Mouse (Mus musculus): ENCODE results near the gene Fastkd1. TPM values are rescaled to one million over a fixed set of nuclear protein-coding genes. Genes with fewer than 3 reads are reported as not detected.

The Fastkd1 gene
- total and polyA plus RNA-seq, 2 experiments from 2014 or later: 18.9 to 22.5 TPM

- ATAC-seq (ENCODE audit: insufficient read depth, low read depth): peak; percentile 59; the same call in 1 of the 2 replicates
- H3K9ac ChIP-seq (replicated peaks; ENCODE audit: low read depth, low read length): peak within 1 kb of the TSS; percentile 72
Observed at GRCm38 (mm10) chr2:69669853-69670252, 43.5 kb downstream of the Fastkd1 start, which contains the start of gene Klhl41. Gene Klhl41, plus strand, starts transcription at chr2:69670120.

DNA sequence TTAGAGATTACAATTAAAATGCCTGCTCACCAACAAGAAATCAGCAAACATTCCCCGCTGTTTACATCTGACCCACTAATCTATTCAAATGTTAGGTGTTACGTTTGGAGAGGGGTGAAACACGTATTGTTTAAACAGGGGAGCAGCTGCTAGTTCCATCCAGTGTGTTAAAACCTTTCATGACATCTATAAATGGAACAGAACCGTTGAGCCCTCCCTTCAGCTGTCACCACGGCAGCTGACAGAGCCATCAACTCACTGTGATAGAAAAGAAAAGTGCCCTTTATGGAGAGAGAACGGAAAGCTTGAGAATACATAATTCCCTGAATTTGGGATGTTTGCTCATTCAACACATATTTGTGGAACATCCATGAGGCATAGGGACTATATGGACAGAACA is 44.9 kb downstream of the Fastkd1 start:
- DNase-seq (ENCODE audit: low spot score): peak; percentile 71
- no peaks in the 10 kb centered on the region for H3K27me3 ChIP-seq (ENCODE audit: control insufficient read depth, insufficient read depth, low read length)
- no peak for TF ChIP-seq CTCF (IDR thresholded peaks at IDR 0.05; ENCODE audit: low read depth)
- TF ChIP-seq EP300 (IDR thresholded peaks at IDR 0.05; ENCODE audit: low read depth): no peak

More at GRCm38 (mm10) chr2:69669853-69670252, 43.5 kb downstream of the Fastkd1 start, which contains the start of gene Klhl41:
- no peaks in the 10 kb centered on the region for H3K9me3 ChIP-seq (replicated peaks; ENCODE audit: control insufficient read depth, low read length)
- peak; percentile 58 for DNase-seq (ENCODE audit: low spot score)
- peak within 1 kb of the TSS; percentile 67 for H3K4me2 ChIP-seq (ENCODE audit: low read depth, low read length)
- peak within 1 kb of the TSS; percentile 86 for H3K27ac ChIP-seq (ENCODE audit: low read depth)
- WGBS: 39% methylated on average over 9 of the region's 9 CpGs
- no peak for TF ChIP-seq CTCF (IDR thresholded peaks at IDR 0.05; ENCODE audit: low read depth)
- TF ChIP-seq EP300 (IDR thresholded peaks at IDR 0.05; ENCODE audit: low read depth): no peak
- H3K4me1 ChIP-seq (ENCODE audit: control insufficient read depth, insufficient read depth): peaks cover 9% of the 10 kb centered on the region; the same call in 1 of the 2 replicates
- H3K27me3 ChIP-seq (ENCODE audit: control insufficient read depth, insufficient read depth, low read length): no peaks in the 10 kb centered on the region
- H3K4me3 ChIP-seq (ENCODE audit: low read depth, low read length): peak within 1 kb of the TSS; percentile 53
- no peaks in the 10 kb centered on the region for H3K36me3 ChIP-seq (replicated peaks; ENCODE audit: control insufficient read depth, insufficient read depth, low read length)

GRCm38 (mm10) chr2:69667656-69668055 is 45.7 kb downstream of the Fastkd1 start:
- Histone ChIP-seq H3K36me3 (replicated peaks; ENCODE audit: control insufficient read depth, insufficient read depth, low read length) (0 out of 2 replicates have a peak, but pooled peaks cover 14% of the 10 kb centered on the region), H3K4me1 (ENCODE audit: control insufficient read depth, insufficient read depth) (peaks cover 9% of the 10 kb centered on the region; the same call in 1 of the 2 replicates), H3K4me3 (ENCODE audit: low read depth, low read length) (no peak overlapping the region), H3K9ac (replicated peaks; ENCODE audit: low read depth, low read length) (no peak overlapping the region), H3K27me3 (ENCODE audit: control insufficient read depth, insufficient read depth, low read length) (no peaks in the 10 kb centered on the region), H3K4me2 (ENCODE audit: low read depth, low read length) (no peak overlapping the region), H3K9me3 (replicated peaks; ENCODE audit: control insufficient read depth, low read length) (no peaks in the 10 kb centered on the region), H3K27ac (ENCODE audit: low read depth) (peak overlapping the region; percentile 81; the same call in 1 of the 2 replicates)
- ATAC-seq (ENCODE audit: insufficient read depth, low read depth) (no peak), DNase-seq (ENCODE audit: low spot score) (no peak)
- TF ChIP-seq EP300 (IDR thresholded peaks at IDR 0.05; ENCODE audit: low read depth): no peak
- no peak for TF ChIP-seq CTCF (IDR thresholded peaks at IDR 0.05; ENCODE audit: low read depth)
- WGBS: 93% methylated on average over 4 of the region's 4 CpGs

More for the DNA sequence above, 44.9 kb downstream of the Fastkd1 start:
- H3K9me3 ChIP-seq (replicated peaks; ENCODE audit: control insufficient read depth, low read length): no peaks in the 10 kb centered on the region
- H3K27ac ChIP-seq (ENCODE audit: low read depth): peak overlapping the region; percentile 81
- no peak overlapping the region for H3K4me3 ChIP-seq (ENCODE audit: low read depth, low read length)
- H3K9ac ChIP-seq (replicated peaks; ENCODE audit: low read depth, low read length): peak overlapping the region; percentile 36; the same call in 1 of the 2 replicates
- 42% methylated on average over 6 of the region's 6 CpGs for WGBS
- H3K4me1 ChIP-seq (ENCODE audit: control insufficient read depth, insufficient read depth): peaks cover 9% of the 10 kb centered on the region; the same call in 1 of the 2 replicates
- ATAC-seq (ENCODE audit: insufficient read depth, low read depth): peak; percentile 50
- peak overlapping the region; percentile 55 for H3K4me2 ChIP-seq (ENCODE audit: low read depth, low read length)
- 0 out of 2 replicates have a peak, but pooled peaks cover 7% of the 10 kb centered on the region for H3K36me3 ChIP-seq (replicated peaks; ENCODE audit: control insufficient read depth, insufficient read depth, low read length)

DNA sequence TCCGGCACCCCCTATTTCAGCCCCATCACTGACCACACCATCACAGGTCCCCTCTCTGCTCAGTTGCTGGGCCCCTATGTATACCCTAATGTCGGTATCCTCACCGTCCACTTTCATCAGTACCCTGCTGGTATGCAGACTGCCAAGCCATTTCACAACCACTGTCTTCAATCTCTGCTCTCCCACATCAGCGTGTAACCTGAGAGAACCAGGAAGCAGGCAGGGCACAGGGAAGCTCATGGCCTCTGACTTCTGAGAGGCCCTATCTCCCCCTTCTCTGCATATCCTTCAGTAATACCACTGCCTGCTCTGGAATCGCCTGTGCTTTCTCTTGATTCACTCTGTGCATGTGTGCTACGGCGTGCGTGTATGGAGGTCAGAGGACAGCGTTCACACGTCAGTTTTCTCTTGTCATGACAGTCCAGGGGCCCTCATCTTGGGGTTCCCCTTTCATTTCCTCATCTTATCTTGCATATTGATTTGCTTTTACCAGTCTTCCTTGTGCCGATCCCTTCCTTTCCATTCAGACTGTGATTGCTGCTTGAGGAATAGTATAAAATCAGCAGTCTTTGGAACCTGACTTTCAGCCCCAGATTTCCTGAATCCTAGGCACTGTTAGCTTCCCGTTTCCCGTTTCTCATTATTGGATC is 49.4 kb downstream of the Fastkd1 start:
- Histone ChIP-seq H3K27me3 (ENCODE audit: control insufficient read depth, insufficient read depth, low read length) (no peaks in the 10 kb centered on the region), H3K4me3 (ENCODE audit: low read depth, low read length) (no peak overlapping the region), H3K9me3 (replicated peaks; ENCODE audit: control insufficient read depth, low read length) (no peaks in the 10 kb centered on the region), H3K36me3 (replicated peaks; ENCODE audit: control insufficient read depth, insufficient read depth, low read length) (0 out of 2 replicates have a peak, but pooled peaks cover 27% of the 10 kb centered on the region), H3K4me1 (ENCODE audit: control insufficient read depth, insufficient read depth) (peaks cover 8% of the 10 kb centered on the region; the same call in 1 of the 2 replicates), H3K27ac (ENCODE audit: low read depth) (no peak overlapping the region), H3K4me2 (ENCODE audit: low read depth, low read length) (no peak overlapping the region), H3K9ac (replicated peaks; ENCODE audit: low read depth, low read length) (no peak overlapping the region)
- WGBS: 62% methylated on average over 13 of the region's 13 CpGs
- DNase-seq (ENCODE audit: low spot score) (no peak), ATAC-seq (ENCODE audit: insufficient read depth, low read depth) (no peak)
- TF ChIP-seq EP300 (IDR thresholded peaks at IDR 0.05; ENCODE audit: low read depth) (no peak), CTCF (IDR thresholded peaks at IDR 0.05; ENCODE audit: low read depth) (no peak)

DNA sequence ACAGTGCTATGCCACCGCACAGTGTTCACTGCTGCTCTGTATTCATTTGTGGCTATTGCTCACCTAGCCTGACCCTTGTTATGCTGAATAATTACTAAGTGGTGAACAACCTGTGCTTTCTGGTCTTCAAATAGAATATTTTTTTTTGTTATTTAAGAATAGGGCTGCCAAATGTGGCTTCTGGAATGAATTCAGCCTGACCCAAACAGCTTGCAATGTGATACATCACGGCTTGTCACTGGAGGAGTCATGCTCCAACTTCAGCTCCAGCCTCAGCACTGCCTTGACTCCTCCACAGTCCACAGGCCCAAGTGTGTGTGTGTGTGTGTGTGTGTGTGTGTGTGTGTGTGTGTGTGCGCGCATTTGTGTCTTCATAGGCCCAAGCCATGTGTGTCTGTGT is 54.0 kb downstream of the Fastkd1 start:
- H3K4me3 ChIP-seq (ENCODE audit: low read depth, low read length): no peak overlapping the region
- H3K9ac ChIP-seq (replicated peaks; ENCODE audit: low read depth, low read length): no peak overlapping the region
- DNase-seq (ENCODE audit: low spot score) (no peak), ATAC-seq (ENCODE audit: insufficient read depth, low read depth) (no peak)
- H3K27ac ChIP-seq (ENCODE audit: low read depth): no peak overlapping the region
- WGBS: 91% methylated on average over 4 of the region's 4 CpGs
- no peak overlapping the region for H3K4me2 ChIP-seq (ENCODE audit: low read depth, low read length)
- no peaks in the 10 kb centered on the region for H3K9me3 ChIP-seq (replicated peaks; ENCODE audit: control insufficient read depth, low read length)
- no peaks in the 10 kb centered on the region for H3K27me3 ChIP-seq (ENCODE audit: control insufficient read depth, insufficient read depth, low read length)
- TF ChIP-seq EP300 (IDR thresholded peaks at IDR 0.05; ENCODE audit: low read depth): no peak
- TF ChIP-seq CTCF (IDR thresholded peaks at IDR 0.05; ENCODE audit: low read depth): no peak
- no peaks in the 10 kb centered on the region for H3K4me1 ChIP-seq (ENCODE audit: control insufficient read depth, insufficient read depth)
- peaks cover 32% of the 10 kb centered on the region; the same call in 1 of the 2 replicates for H3K36me3 ChIP-seq (replicated peaks; ENCODE audit: control insufficient read depth, insufficient read depth, low read length)

Data from heart, postnatal 0 days (tissue).